Mouse (Mus musculus): ENCODE data around the gene Gdf1. TPM values are rescaled to one million over a fixed set of nuclear protein-coding genes. Genes with fewer than 3 reads are reported as not detected.
A peak's percentile ranks its signal among the peaks of the same experiment; 100 is the strongest.

The Gdf1 gene
- polyA plus RNA-seq, 1 experiment from 2014 or later, result 0.53 TPM

DNA sequence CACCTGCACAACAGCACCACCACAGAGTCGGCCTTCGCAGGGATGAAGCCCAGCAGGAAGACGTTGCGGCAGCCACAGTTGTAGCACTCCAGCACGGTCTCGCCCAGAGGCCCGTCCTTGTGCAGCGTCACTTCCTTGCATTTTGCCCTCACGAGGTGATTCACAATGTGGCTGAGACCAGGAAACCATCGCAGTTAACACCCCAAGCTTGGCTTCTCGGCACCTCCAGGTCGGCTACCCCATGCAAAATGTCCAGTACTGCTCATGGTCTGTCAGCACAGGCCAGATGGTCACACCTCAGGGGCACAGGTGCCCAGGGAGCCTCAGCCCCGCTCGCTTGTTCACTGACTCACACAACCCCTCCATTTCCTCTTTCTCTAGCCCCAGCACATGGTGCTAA lies 12.4 kb downstream of the Gdf1 start:
- H3K27ac ChIP-seq (ENCODE audit: low read length), result no peak overlapping the region
- peaks cover 36% of the 10 kb centered on the region for H3K36me3 ChIP-seq (ENCODE audit: control insufficient read depth, insufficient read depth, low read length)
- no peak overlapping the region for H3K4me3 ChIP-seq (ENCODE audit: low read length)
- H3K27me3 ChIP-seq (replicated peaks; ENCODE audit: control insufficient read depth, insufficient read depth, low read length), result no peaks in the 10 kb centered on the region
- no peak for ATAC-seq
- H3K4me2 ChIP-seq (ENCODE audit: low read depth, low read length), result no peak overlapping the region
- no peak overlapping the region for H3K9ac ChIP-seq (ENCODE audit: low read depth, low read length)
- H3K9me3 ChIP-seq (ENCODE audit: control insufficient read depth, low read length), result no peaks in the 10 kb centered on the region
- no peaks in the 10 kb centered on the region for H3K4me1 ChIP-seq (ENCODE audit: control insufficient read depth, insufficient read depth, low read length)
- 87% methylated on average over 14 of the region's 14 CpGs for WGBS

DNA sequence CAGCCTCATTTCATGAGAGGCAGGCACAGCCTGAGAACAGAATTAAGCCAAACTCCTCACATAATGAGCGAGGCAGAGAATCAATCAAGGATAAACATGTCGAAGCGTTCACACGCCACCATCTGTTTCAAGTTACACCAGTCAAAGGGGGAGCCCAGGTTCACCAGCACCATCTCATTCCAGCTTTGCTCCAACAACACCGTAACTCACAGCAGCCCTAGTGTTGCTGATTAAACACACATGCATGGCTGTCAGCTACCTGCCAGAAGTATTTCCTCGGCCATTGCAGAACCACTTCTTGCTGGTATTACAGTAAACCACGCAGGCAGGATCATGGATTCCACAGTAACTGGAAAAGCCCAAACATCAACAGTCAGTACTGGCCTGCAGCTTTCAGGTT lies 13.5 kb downstream of the Gdf1 start:
- no peak for ATAC-seq
- H3K4me1 ChIP-seq (ENCODE audit: control insufficient read depth, insufficient read depth, low read length), result peaks cover 3% of the 10 kb centered on the region
- H3K36me3 ChIP-seq (ENCODE audit: control insufficient read depth, insufficient read depth, low read length), result peaks cover 28% of the 10 kb centered on the region
- no peaks in the 10 kb centered on the region for H3K27me3 ChIP-seq (replicated peaks; ENCODE audit: control insufficient read depth, insufficient read depth, low read length)
- no peak overlapping the region for H3K27ac ChIP-seq (ENCODE audit: low read length)
- no peak overlapping the region for H3K4me3 ChIP-seq (ENCODE audit: low read length)
- H3K4me2 ChIP-seq (ENCODE audit: low read depth, low read length), result no peak overlapping the region
- H3K9me3 ChIP-seq (ENCODE audit: control insufficient read depth, low read length), result no peaks in the 10 kb centered on the region
- no peak overlapping the region for H3K9ac ChIP-seq (ENCODE audit: low read depth, low read length)
- WGBS, result 63% methylated on average over 7 of the region's 7 CpGs

DNA sequence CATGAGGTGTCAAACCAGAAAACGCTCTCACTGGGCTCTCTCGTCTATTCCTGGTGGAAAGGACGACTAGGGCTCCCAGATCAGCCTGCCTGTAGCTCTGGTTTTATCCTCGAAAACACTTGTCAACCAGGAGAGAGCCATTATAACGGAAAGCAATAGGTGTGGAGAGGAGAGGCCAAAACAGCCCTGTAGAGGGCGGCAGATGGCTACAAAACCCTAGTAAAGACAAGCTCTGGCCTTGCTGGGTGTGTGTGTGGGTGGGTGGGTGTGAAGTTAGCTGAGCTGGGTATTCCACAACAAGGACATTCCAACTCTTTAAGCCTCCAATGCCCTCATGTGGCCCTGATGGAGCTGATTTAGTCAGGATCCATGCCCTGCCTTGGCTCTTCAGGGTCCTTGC lies 14.1 kb downstream of the Gdf1 start:
- no peak overlapping the region for H3K27ac ChIP-seq (ENCODE audit: low read length)
- peaks cover 23% of the 10 kb centered on the region for H3K36me3 ChIP-seq (ENCODE audit: control insufficient read depth, insufficient read depth, low read length)
- ATAC-seq, result no peak
- no peaks in the 10 kb centered on the region for H3K9me3 ChIP-seq (ENCODE audit: control insufficient read depth, low read length)
- no peak overlapping the region for H3K4me3 ChIP-seq (ENCODE audit: low read length)
- no peak overlapping the region for H3K4me2 ChIP-seq (ENCODE audit: low read depth, low read length)
- no peak overlapping the region for H3K9ac ChIP-seq (ENCODE audit: low read depth, low read length)
- peaks cover 8% of the 10 kb centered on the region for H3K4me1 ChIP-seq (ENCODE audit: control insufficient read depth, insufficient read depth, low read length)
- WGBS, result 54% methylated on average over 6 of the region's 6 CpGs
- H3K27me3 ChIP-seq (replicated peaks; ENCODE audit: control insufficient read depth, insufficient read depth, low read length), result no peaks in the 10 kb centered on the region

DNA sequence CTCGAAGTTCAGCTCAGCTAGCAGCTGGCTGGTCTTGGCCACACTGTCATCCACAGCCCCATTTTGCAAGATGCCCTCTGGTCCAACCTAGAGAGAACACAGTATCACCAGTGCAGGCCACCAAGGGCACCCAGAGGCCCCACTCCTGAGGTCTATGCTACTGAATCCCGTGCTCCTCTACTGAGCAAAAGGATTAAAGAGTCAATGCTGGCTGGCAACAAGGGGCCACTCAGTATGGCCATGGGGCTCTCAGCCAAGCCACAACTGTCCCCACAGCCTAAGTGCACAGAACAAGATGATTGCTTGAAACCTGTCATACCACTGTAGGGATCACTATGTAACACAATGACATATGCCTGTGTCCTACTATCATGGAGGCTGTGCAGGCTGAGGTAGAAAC lies 14.7 kb downstream of the Gdf1 start:
- H3K27me3 ChIP-seq (replicated peaks; ENCODE audit: control insufficient read depth, insufficient read depth, low read length), result no peaks in the 10 kb centered on the region
- H3K4me2 ChIP-seq (ENCODE audit: low read depth, low read length), result no peak overlapping the region
- no peak overlapping the region for H3K9ac ChIP-seq (ENCODE audit: low read depth, low read length)
- H3K9me3 ChIP-seq (ENCODE audit: control insufficient read depth, low read length), result no peaks in the 10 kb centered on the region
- 83% methylated on average over 2 of the region's 2 CpGs for WGBS
- no peak overlapping the region for H3K4me3 ChIP-seq (ENCODE audit: low read length)
- no peak overlapping the region for H3K27ac ChIP-seq (ENCODE audit: low read length)
- peaks cover 22% of the 10 kb centered on the region for H3K36me3 ChIP-seq (ENCODE audit: control insufficient read depth, insufficient read depth, low read length)
- peaks cover 14% of the 10 kb centered on the region for H3K4me1 ChIP-seq (ENCODE audit: control insufficient read depth, insufficient read depth, low read length)
- no peak for ATAC-seq

DNA sequence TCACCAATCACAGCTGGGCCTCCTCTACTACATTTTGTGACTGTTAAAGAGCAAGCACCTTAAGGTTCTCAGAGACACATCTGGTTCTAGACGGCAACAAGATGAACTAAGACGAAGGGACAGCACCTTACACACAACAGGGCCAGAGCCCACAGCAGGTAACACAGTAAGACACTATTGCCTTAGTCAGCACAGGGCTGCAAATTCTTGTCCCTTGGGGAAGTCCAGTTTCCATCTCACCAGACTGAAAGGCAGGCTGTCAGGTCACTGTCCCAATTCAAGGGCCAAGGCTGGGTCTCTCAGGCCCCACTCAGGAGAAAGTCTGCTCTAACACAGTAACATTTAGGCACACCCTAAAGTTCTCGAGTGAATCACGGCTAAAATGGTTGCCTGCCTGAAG lies 17.8 kb downstream of the Gdf1 start:
- Histone ChIP-seq H3K27me3 (replicated peaks; ENCODE audit: control insufficient read depth, insufficient read depth, low read length) (no peaks in the 10 kb centered on the region), H3K4me3 (ENCODE audit: low read length) (no peak overlapping the region), H3K27ac (ENCODE audit: low read length) (no peak overlapping the region), H3K4me1 (ENCODE audit: control insufficient read depth, insufficient read depth, low read length) (peaks cover 38% of the 10 kb centered on the region), H3K9ac (ENCODE audit: low read depth, low read length) (no peak overlapping the region), H3K9me3 (ENCODE audit: control insufficient read depth, low read length) (no peaks in the 10 kb centered on the region), H3K36me3 (ENCODE audit: control insufficient read depth, insufficient read depth, low read length) (peaks cover 5% of the 10 kb centered on the region; the same call in 1 of the 2 replicates), H3K4me2 (ENCODE audit: low read depth, low read length) (no peak overlapping the region)
- ATAC-seq, result no peak
- 75% methylated on average over 4 of the region's 4 CpGs for WGBS

DNA sequence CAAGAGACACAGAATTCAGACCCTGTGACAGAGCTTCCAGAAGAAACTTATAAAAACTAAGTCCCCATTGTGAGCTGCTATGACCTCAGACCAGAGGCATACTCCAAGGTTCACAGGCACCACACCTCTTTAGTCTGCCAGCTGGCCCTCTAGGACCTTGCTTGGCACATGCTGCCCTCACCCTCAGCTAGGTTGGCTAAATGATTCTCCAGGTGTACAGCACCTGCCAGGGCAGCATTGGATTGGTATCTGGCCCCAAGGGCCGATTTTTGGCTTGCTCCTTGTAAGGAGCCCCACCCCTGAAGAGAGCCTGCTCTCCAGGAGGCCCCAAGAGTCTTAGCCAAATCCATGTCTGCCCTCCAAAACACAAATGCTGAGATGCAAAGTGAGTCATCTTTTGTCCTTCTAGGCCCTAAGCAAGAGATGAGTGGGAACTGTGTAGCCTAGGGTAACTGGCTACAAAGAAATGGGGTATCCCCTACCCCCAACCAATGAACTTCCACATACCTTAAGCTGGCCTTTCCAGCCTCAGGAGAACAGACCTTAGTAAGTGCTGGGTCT lies 18.3 kb downstream of the Gdf1 start:
- no peak overlapping the region for H3K9ac ChIP-seq (ENCODE audit: low read depth, low read length)
- H3K4me3 ChIP-seq (ENCODE audit: low read length), result no peak overlapping the region
- no peaks in the 10 kb centered on the region for H3K27me3 ChIP-seq (replicated peaks; ENCODE audit: control insufficient read depth, insufficient read depth, low read length)
- H3K4me1 ChIP-seq (ENCODE audit: control insufficient read depth, insufficient read depth, low read length), result peaks cover 38% of the 10 kb centered on the region
- WGBS, result 88% methylated on average over 1 of the region's 1 CpGs
- no peak overlapping the region for H3K27ac ChIP-seq (ENCODE audit: low read length)
- no peaks in the 10 kb centered on the region for H3K9me3 ChIP-seq (ENCODE audit: control insufficient read depth, low read length)
- no peak for ATAC-seq
- H3K4me2 ChIP-seq (ENCODE audit: low read depth, low read length), result no peak overlapping the region
- H3K36me3 ChIP-seq (ENCODE audit: control insufficient read depth, insufficient read depth, low read length), result peaks cover 5% of the 10 kb centered on the region; the same call in 1 of the 2 replicates

DNA sequence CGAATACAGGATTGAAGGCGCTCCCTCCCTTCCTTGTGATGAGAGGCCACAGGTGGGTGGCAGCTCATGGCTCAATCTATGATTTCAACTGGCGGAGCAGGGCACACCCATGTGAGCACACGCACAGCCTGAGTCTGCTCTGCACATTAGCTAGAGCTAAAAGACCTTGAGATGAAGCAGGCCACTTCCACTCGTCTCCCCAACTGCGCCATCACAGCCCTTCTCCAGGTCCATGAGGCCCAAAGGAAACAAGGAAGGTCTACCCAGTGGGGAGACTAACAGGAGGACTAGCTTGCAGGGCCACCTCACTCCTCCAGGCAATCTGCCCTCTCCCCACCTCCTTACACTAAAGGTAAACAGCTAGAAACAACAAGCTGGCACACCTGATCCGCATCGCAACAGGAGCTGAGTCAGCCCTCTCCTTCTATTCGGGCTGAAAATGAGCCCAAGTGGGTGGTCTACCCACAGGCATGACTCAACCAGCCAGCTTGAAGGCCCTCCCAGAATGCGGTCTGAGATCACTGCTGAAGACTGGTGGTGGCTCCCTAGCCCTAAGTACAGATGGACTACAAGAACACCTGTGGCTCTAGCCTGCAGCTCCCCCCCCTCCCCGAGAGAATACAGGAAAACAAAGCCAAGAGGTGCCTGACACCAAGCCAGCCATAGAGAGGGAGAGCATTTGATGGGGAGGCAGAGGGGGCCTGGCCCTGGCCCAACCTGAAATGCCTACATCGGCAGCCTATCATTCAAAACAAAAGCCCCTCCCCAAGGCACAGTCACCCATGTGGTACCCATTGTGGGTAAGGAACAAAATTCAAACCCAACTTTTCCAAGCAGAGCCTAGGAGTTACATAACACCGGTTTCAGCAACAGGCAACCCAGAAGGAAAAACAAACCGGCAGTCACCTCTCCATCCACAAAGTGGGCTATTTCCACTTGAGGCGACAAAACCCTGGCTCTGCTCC lies 21.7 kb downstream of the Gdf1 start:
- Histone ChIP-seq H3K4me1 (ENCODE audit: control insufficient read depth, insufficient read depth, low read length) (peaks cover 46% of the 10 kb centered on the region), H3K36me3 (ENCODE audit: control insufficient read depth, insufficient read depth, low read length) (0 out of 2 replicates have a peak, but pooled peaks cover 5% of the 10 kb centered on the region), H3K9me3 (ENCODE audit: control insufficient read depth, low read length) (no peaks in the 10 kb centered on the region), H3K9ac (ENCODE audit: low read depth, low read length) (peak overlapping the region; percentile 97), H3K27ac (ENCODE audit: low read length) (0 out of 2 replicates have a peak overlapping the region, but pooled peaks have one; percentile 14), H3K4me2 (ENCODE audit: low read depth, low read length) (peak overlapping the region; percentile 90), H3K27me3 (replicated peaks; ENCODE audit: control insufficient read depth, insufficient read depth, low read length) (no peaks in the 10 kb centered on the region), H3K4me3 (ENCODE audit: low read length) (peak overlapping the region; percentile 99)
- WGBS, result 30% methylated on average over 15 of the region's 15 CpGs
- ATAC-seq, result no peak

DNA sequence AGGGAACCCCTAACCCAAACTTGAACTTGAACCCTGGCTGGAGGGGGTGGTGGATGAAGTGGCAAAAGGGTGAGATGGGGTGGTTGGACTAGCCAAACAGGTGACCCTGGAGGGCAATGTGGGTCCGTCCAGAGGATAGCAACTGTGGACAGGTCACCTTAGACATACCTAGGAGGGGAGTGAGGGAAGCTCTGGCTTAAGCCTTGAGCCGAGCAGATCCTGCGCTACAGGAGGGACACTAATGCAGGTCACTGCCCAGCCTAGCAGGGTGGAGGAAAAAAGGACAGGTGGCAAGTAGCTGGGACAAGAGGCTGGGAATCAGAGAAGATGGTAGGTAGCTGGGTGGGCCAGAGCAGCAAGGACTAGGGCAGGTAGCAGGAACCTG lies 22.4 kb downstream of the Gdf1 start:
- Histone ChIP-seq H3K4me2 (ENCODE audit: low read depth, low read length) (peak overlapping the region; percentile 90), H3K4me1 (ENCODE audit: control insufficient read depth, insufficient read depth, low read length) (peaks cover 46% of the 10 kb centered on the region), H3K27me3 (replicated peaks; ENCODE audit: control insufficient read depth, insufficient read depth, low read length) (no peaks in the 10 kb centered on the region), H3K9me3 (ENCODE audit: control insufficient read depth, low read length) (no peaks in the 10 kb centered on the region), H3K36me3 (ENCODE audit: control insufficient read depth, insufficient read depth, low read length) (0 out of 2 replicates have a peak, but pooled peaks cover 5% of the 10 kb centered on the region), H3K9ac (ENCODE audit: low read depth, low read length) (peak overlapping the region; percentile 97), H3K27ac (ENCODE audit: low read length) (peak overlapping the region; percentile 83; the same call in 1 of the 2 replicates), H3K4me3 (ENCODE audit: low read length) (peak overlapping the region; percentile 99)
- 21% methylated on average over 3 of the region's 3 CpGs for WGBS
- ATAC-seq, result no peak

DNA sequence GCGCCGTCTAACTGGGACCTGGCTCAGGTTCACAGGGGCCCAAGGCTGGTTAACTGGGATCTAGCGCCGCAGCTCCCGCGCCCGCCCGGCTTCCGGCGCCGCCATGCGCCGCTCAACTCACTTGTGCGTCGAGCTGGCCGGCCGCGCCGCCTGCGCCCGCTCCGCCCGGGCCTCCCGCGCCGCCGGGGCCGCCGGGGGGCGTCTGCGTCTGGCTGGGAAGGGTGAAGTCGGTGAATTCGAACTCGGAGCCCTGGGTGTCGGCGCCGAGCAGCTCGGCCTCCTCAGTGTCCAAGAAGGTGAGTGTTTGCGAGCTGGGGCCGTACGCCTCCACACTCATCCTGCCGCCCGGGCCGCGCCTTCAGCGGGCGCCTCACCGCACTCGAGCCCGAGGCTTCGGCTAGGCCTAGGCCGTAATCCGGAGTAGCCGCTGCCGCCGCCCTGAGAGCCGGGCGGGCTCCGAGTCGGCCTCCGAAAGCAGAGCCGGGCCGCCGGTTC lies 23.1 kb downstream of the Gdf1 start:
- peak; percentile 42 for ATAC-seq
- Histone ChIP-seq H3K9ac (ENCODE audit: low read depth, low read length) (peak overlapping the region; percentile 97), H3K4me3 (ENCODE audit: low read length) (peak overlapping the region; percentile 99), H3K9me3 (ENCODE audit: control insufficient read depth, low read length) (no peaks in the 10 kb centered on the region), H3K27me3 (replicated peaks; ENCODE audit: control insufficient read depth, insufficient read depth, low read length) (no peaks in the 10 kb centered on the region), H3K4me1 (ENCODE audit: control insufficient read depth, insufficient read depth, low read length) (peaks cover 46% of the 10 kb centered on the region), H3K4me2 (ENCODE audit: low read depth, low read length) (peak overlapping the region; percentile 90), H3K27ac (ENCODE audit: low read length) (peak overlapping the region; percentile 83), H3K36me3 (ENCODE audit: control insufficient read depth, insufficient read depth, low read length) (0 out of 2 replicates have a peak, but pooled peaks cover 5% of the 10 kb centered on the region)
- under 1% methylated on average over 61 of the region's 64 CpGs for WGBS
